Mouse (Mus musculus) megakaryocyte, embryonic 14.5 days (primary cell): ENCODE measurements around the gene Rala. TPM values are rescaled to one million over a fixed set of nuclear protein-coding genes. Genes with fewer than 3 reads are reported as not detected.

Source experiments
- H3K27me3 ChIP-seq: replicated peaks from 2 replicates; pipeline ENCODE3; 2012; ENCODE audit warnings: inconsistent platforms
- H3K36me3 ChIP-seq: replicated peaks from 2 replicates; pipeline ENCODE3; 2012; ENCODE audit warnings: low read length, inconsistent platforms, mixed read lengths
- H3K4me1 ChIP-seq: 2 replicates; pipeline ENCODE4 v1.6.1; 2012; ENCODE audit warnings: inconsistent platforms
- H3K4me3 ChIP-seq: replicated peaks from 2 replicates; pipeline ENCODE3; 2012; ENCODE audit warnings: moderate library complexity, mild to moderate bottlenecking, inconsistent platforms
- H3K9me3 ChIP-seq: 2 replicates; pipeline ENCODE4 v1.6.1; 2012; ENCODE audit warnings: inconsistent platforms
- FLI1 ChIP-seq: IDR thresholded peaks from 2 replicates; pipeline ENCODE4 v1.6.1; 2012; ENCODE audit warnings: low read length, inconsistent platforms, mixed read lengths
- GATA1 ChIP-seq: IDR thresholded peaks from 3 replicates; pipeline ENCODE4 v1.6.1; 2012; ENCODE audit warnings: mixed read lengths, low read length, inconsistent platforms, borderline replicate concordance
- polyA plus RNA-seq: library from polyadenylated mRNA; stranded (reverse); fragments of >175 nt; gene quantifications from 2 replicates; pipeline ENCODE4 v1.2.3, GENCODE M21; 2012; ENCODE audit warnings: low replicate concordance; ENCODE audit not compliant: insufficient read depth

Rala gene
- polyA plus RNA-seq, 1 experiment = 8.6 TPM

GRCm38 (mm10) chr13:17842756-17843155, 101.3 kb downstream of the Rala start:
- H3K4me1 ChIP-seq = peaks cover 13% of the 10 kb centered on the region
- TF ChIP-seq FLI1 (no peak), GATA1 (no peak)
- H3K27me3 ChIP-seq = peaks cover 3% of the 10 kb centered on the region
- H3K9me3 ChIP-seq = peaks cover 10% of the 10 kb centered on the region
- H3K36me3 ChIP-seq = no peaks in the 10 kb centered on the region
- no peak overlapping the region for H3K4me3 ChIP-seq

DNA sequence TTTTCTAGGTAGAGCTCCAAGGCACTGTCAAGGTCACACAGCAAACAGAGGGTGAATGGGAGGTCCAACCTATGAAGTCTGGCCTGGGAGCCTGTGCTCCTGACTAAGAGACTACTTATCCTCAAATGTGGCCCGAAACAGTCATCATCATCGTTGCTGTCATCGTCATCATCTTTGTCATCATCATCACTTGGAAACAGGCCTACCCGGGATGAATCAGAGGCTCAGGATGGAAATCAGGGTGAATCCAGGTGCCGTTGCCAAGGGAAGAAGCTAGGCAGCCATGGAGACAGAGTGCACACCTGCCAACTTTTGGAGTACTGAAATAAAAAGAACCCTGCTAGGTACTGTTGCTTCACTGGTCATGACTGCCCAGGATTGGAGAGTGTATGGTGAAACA, 104.9 kb downstream of the Rala start:
- H3K36me3 ChIP-seq = no peaks in the 10 kb centered on the region
- H3K4me3 ChIP-seq = no peak overlapping the region
- peaks cover 6% of the 10 kb centered on the region; the same call in 1 of the 2 replicates for H3K9me3 ChIP-seq
- peaks cover 17% of the 10 kb centered on the region for H3K4me1 ChIP-seq
- H3K27me3 ChIP-seq = peaks cover 3% of the 10 kb centered on the region
- no peak for TF ChIP-seq GATA1
- TF ChIP-seq FLI1 = no peak

DNA sequence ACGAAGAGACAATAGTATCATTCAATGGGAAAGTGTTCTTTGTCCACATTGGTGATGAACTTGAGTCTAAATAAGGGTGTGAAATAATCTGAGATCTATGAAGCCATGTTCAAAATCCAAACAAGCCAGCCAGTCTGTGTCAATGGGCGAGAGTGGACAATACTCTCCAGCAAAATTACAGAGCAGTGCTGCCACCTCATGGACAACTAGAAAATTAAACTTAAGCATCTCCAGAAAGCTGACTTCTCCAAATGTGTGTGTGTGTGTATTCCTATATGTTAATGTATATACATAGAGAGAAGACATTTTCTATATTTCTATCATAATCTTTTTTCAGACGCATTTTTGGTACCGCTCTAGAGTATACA, 105.6 kb downstream of the Rala start:
- H3K27me3 ChIP-seq = peaks cover 3% of the 10 kb centered on the region
- no peak overlapping the region for H3K4me3 ChIP-seq
- TF ChIP-seq GATA1 (no peak), FLI1 (no peak)
- H3K9me3 ChIP-seq = peaks cover 4% of the 10 kb centered on the region; the same call in 1 of the 2 replicates
- H3K4me1 ChIP-seq = peaks cover 15% of the 10 kb centered on the region
- no peaks in the 10 kb centered on the region for H3K36me3 ChIP-seq

GRCm38 (mm10) chr13:17837610-17838483, 106.2 kb downstream of the Rala start:
- no peaks in the 10 kb centered on the region for H3K9me3 ChIP-seq
- H3K27me3 ChIP-seq = peaks cover 6% of the 10 kb centered on the region
- TF ChIP-seq GATA1 (no peak), FLI1 (no peak)
- no peak overlapping the region for H3K4me3 ChIP-seq
- no peaks in the 10 kb centered on the region for H3K36me3 ChIP-seq
- H3K4me1 ChIP-seq = peaks cover 10% of the 10 kb centered on the region

- no peaks in the 10 kb centered on the region for H3K36me3 ChIP-seq
- no peak overlapping the region for H3K4me3 ChIP-seq
- H3K9me3 ChIP-seq = no peaks in the 10 kb centered on the region
- H3K4me1 ChIP-seq = peaks cover 10% of the 10 kb centered on the region
- peaks cover 6% of the 10 kb centered on the region for H3K27me3 ChIP-seq
- no peak for TF ChIP-seq FLI1
- TF ChIP-seq GATA1 = no peak
These were observed 107.2 kb downstream of the Rala start for GRCm38 (mm10) chr13:17836808-17837207.

- peaks cover 5% of the 10 kb centered on the region for H3K4me1 ChIP-seq
- no peak overlapping the region for H3K4me3 ChIP-seq
- H3K36me3 ChIP-seq = no peaks in the 10 kb centered on the region
- no peaks in the 10 kb centered on the region for H3K9me3 ChIP-seq
- peaks cover 11% of the 10 kb centered on the region for H3K27me3 ChIP-seq
- TF ChIP-seq GATA1 = no peak
- no peak for TF ChIP-seq FLI1
These were observed 111.1 kb downstream of the Rala start for GRCm38 (mm10) chr13:17832940-17833339.

Other genes starting within 250 kb of the Rala start
- gene Mplkip, start 249.0 kb downstream of the Rala start, polyA plus RNA-seq = 24.2 and 74.9 TPM in 2 replicates
- gene Sugct, start 248.7 kb downstream of the Rala start, polyA plus RNA-seq = 2.1 TPM in 1 of 2 replicates, not detected in the other
- gene Cdk13, start 139.1 kb downstream of the Rala start, polyA plus RNA-seq = 34.0 and 111 TPM in 2 replicates
- gene Yae1d1, start 49.1 kb upstream of the Rala start, polyA plus RNA-seq = 3.3 TPM in 1 of 2 replicates, not detected in the other